ENCODE assay signal across 8 mouse cellular contexts in genomic region chr10:67284761-67285175, GRCm38 (mm10). TPM values are rescaled to one million over a fixed set of nuclear protein-coding genes. Genes with fewer than 3 reads are reported as not detected.
DNase-seq lines count a peak whose midpoint lies in the region; ATAC-seq and TF ChIP-seq lines count a peak whose summit lies in the region.

No protein-coding gene starts in this region.

- H3K27ac ChIP-seq in kidney, embryonic 15.5 days: peak overlapping the region; percentile 81
- peak overlapping the region; percentile 82 for H3K27ac ChIP-seq in embryonic facial prominence, embryonic 10.5 days (replicated peaks)
- peak overlapping the region; percentile 78 for H3K27ac ChIP-seq in hindbrain, embryonic 12.5 days
- peak overlapping the region; percentile 82 for H3K27ac ChIP-seq in lung, embryonic 15.5 days

- peak; percentile 69 for ATAC-seq in kidney, embryonic 15.5 days (replicated peaks; ENCODE audit: low FRiP score)
- ATAC-seq in G1E (ENCODE audit: extremely low read depth, insufficient number of reproducible peaks, low FRiP score, poor library complexity, severe bottlenecking): 0 out of 2 replicates have a peak, but pooled peaks have one; percentile 16
- no peak; the same call in 1 of the 2 replicates for ATAC-seq in hindbrain, embryonic 12.5 days (ENCODE audit: low FRiP score)
- ATAC-seq in lung, embryonic 15.5 days (ENCODE audit: borderline replicate concordance, extremely low read depth, low FRiP score, low TSS enrichment): peak; percentile 64

- TF ChIP-seq CTCF in G1E (IDR thresholded peaks at IDR 0.05; ENCODE audit: low read depth, low read length): no peak

- peak overlapping the region; percentile 73 for H3K4me2 ChIP-seq in kidney, embryonic 15.5 days
- peak overlapping the region; percentile 92 for H3K4me2 ChIP-seq in hindbrain, embryonic 12.5 days (replicated peaks)
- H3K4me2 ChIP-seq in lung, embryonic 15.5 days: peak overlapping the region; percentile 84

- H3K9me3 ChIP-seq in kidney, embryonic 15.5 days (replicated peaks): no peaks in the 10 kb centered on the region
- peaks cover 6% of the 10 kb centered on the region for H3K9me3 ChIP-seq in G1E (replicated peaks)
- no peaks in the 10 kb centered on the region for H3K9me3 ChIP-seq in embryonic facial prominence, embryonic 10.5 days
- no peaks in the 10 kb centered on the region for H3K9me3 ChIP-seq in hindbrain, embryonic 12.5 days (replicated peaks)
- H3K9me3 ChIP-seq in lung, embryonic 15.5 days: no peaks in the 10 kb centered on the region

- H3K9ac ChIP-seq in kidney, embryonic 15.5 days: peak overlapping the region; percentile 75
- peak overlapping the region; percentile 95 for H3K9ac ChIP-seq in hindbrain, embryonic 12.5 days
- H3K9ac ChIP-seq in lung, embryonic 15.5 days: peak overlapping the region; percentile 89

- no peaks in the 10 kb centered on the region for H3K36me3 ChIP-seq in kidney, embryonic 15.5 days
- H3K36me3 ChIP-seq in G1E (replicated peaks): peaks cover 32% of the 10 kb centered on the region
- H3K36me3 ChIP-seq in embryonic facial prominence, embryonic 10.5 days (replicated peaks): no peaks in the 10 kb centered on the region
- no peaks in the 10 kb centered on the region for H3K36me3 ChIP-seq in hindbrain, embryonic 12.5 days
- H3K36me3 ChIP-seq in lung, embryonic 15.5 days: no peaks in the 10 kb centered on the region

- no peak for DNase-seq in kidney, adult 11 months
- peak; percentile 30 for DNase-seq in G1E (ENCODE audit: low spot score)
- DNase-seq in embryonic facial prominence, embryonic 10.5 days (ENCODE audit: low spot score): no peak
- peak; percentile 38 for DNase-seq in ovary, postnatal 10 days (ENCODE audit: low spot score)
- DNase-seq in urinary bladder, adult 2 months (ENCODE audit: low spot score): no peak

- H3K4me3 ChIP-seq in kidney, embryonic 15.5 days (replicated peaks): peak overlapping the region; percentile 78
- H3K4me3 ChIP-seq in G1E (ENCODE audit: low read depth, low read length): peak overlapping the region; percentile 95
- peak overlapping the region; percentile 82 for H3K4me3 ChIP-seq in embryonic facial prominence, embryonic 10.5 days
- peak overlapping the region; percentile 85 for H3K4me3 ChIP-seq in hindbrain, embryonic 12.5 days
- peak overlapping the region; percentile 96 for H3K4me3 ChIP-seq in lung, embryonic 15.5 days

- under 1% methylated on average over 41 of the region's 41 CpGs for WGBS in kidney, embryonic 15.5 days
- under 1% methylated on average over 41 of the region's 41 CpGs for WGBS in embryonic facial prominence, embryonic 10.5 days
- under 1% methylated on average over 41 of the region's 41 CpGs for WGBS in hindbrain, embryonic 12.5 days
- WGBS in lung, embryonic 15.5 days: under 1% methylated on average over 41 of the region's 41 CpGs

- no peaks in the 10 kb centered on the region for H3K27me3 ChIP-seq in kidney, embryonic 15.5 days
- no peaks in the 10 kb centered on the region for H3K27me3 ChIP-seq in G1E (ENCODE audit: insufficient read depth, low read length)
- H3K27me3 ChIP-seq in embryonic facial prominence, embryonic 10.5 days (replicated peaks; ENCODE audit: low read depth, poor library complexity, severe bottlenecking): no peaks in the 10 kb centered on the region
- H3K27me3 ChIP-seq in hindbrain, embryonic 12.5 days: no peaks in the 10 kb centered on the region
- no peaks in the 10 kb centered on the region for H3K27me3 ChIP-seq in lung, embryonic 15.5 days

- peaks cover 30% of the 10 kb centered on the region for H3K4me1 ChIP-seq in kidney, embryonic 15.5 days
- H3K4me1 ChIP-seq in G1E (ENCODE audit: insufficient read depth, low read depth, low read length): peaks cover 62% of the 10 kb centered on the region
- peaks cover 26% of the 10 kb centered on the region for H3K4me1 ChIP-seq in embryonic facial prominence, embryonic 10.5 days
- H3K4me1 ChIP-seq in hindbrain, embryonic 12.5 days: peaks cover 23% of the 10 kb centered on the region
- H3K4me1 ChIP-seq in lung, embryonic 15.5 days: peaks cover 24% of the 10 kb centered on the region

RNA-seq across cellular contexts. Expression of gene Nrbf2, which starts 0.3 kb away (rescaled TPM):
- polyA plus RNA-seq in kidney, embryonic 15.5 days (2015; fragmentation: Nextera tagmentation; extraction: Ambion mirVana): 34.9 and 35.6 TPM in 2 replicates
- 46.3 and 49.1 TPM in 2 replicates for total RNA-seq in G1E (2014; fragmentation: Nextera tagmentation)
- total RNA-seq in G1E (2017): 46.6 and 52.2 TPM in 2 replicates
- 71.1 and 92.1 TPM in 2 replicates for polyA plus RNA-seq in G1E (2012)
- polyA plus RNA-seq in embryonic facial prominence, embryonic 10.5 days (2016; fragmentation: Nextera tagmentation; extraction: Ambion mirVana): 39.0 and 39.1 TPM in 2 replicates
- polyA plus RNA-seq in hindbrain, embryonic 12.5 days (2016; fragmentation: Nextera tagmentation; extraction: Ambion mirVana): 45.0 and 46.8 TPM in 2 replicates
- 34.4 and 35.3 TPM in 2 replicates for polyA plus RNA-seq in lung, embryonic 15.5 days (2015; fragmentation: Nextera tagmentation; extraction: Ambion mirVana)
- polyA plus RNA-seq in urinary bladder, adult 2 months (2012; rRNA removed): 21.4 and 22.2 TPM in 2 replicates

Comparison
In these comparisons a context has a peak if more than half of its experiments do, and no peak if none do; other contexts are left out.
1. DNase-seq: peak in G1E (single experiment) and ovary, postnatal 10 days (single experiment); none in kidney, adult 11 months (single experiment), embryonic facial prominence, embryonic 10.5 days (single experiment) and urinary bladder, adult 2 months (single experiment).
2. Peak in every context shown above with its lines, with median percentiles within 50 percentile points of each other: H3K27ac ChIP-seq, H3K4me2 ChIP-seq, H3K4me3 ChIP-seq and H3K9ac ChIP-seq.